Mouse (Mus musculus) cortical plate, adult 2 months (tissue): Measurements from ENCODE around the gene Furin.

ENCODE experiments used
- CTCF ChIP-seq: fragments of 200-500 bp; IDR thresholded peaks from 2 replicates; pipeline ENCODE4 v1.5.1; 2011; ENCODE audit warnings: mild to moderate bottlenecking, control low read depth, low read length; ENCODE audit not compliant: insufficient read depth; ENCODE audit errors: extremely low read depth
- POLR2A ChIP-seq: fragments of 200-500 bp; IDR thresholded peaks from 2 replicates; pipeline ENCODE4 v1.6.1; 2011; ENCODE audit warnings: mild to moderate bottlenecking, low read length, control low read depth; ENCODE audit not compliant: insufficient read depth; ENCODE audit errors: extremely low read depth

DNA sequence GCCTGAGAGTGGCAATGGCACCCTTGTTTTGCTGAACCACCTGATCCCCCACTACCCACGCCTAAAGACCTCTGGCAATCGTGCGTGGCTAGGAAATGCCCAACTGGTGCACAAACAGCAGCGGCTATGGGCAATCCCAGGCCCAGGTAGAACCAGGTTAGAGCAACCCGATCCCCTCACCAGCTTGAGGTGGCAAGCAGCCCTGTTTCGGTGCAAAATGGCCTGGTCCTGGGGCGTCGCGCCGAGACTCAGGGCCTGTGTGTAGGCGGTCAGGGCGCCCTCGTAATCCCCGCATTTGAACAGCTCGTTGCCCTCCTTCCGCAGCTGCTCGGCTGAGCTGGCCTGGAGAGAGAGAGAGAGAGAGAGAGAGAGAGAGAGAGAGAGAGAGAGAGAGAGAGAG, 65.9 kb downstream of the Furin start:
- no peak for TF ChIP-seq CTCF
- no peak for TF ChIP-seq POLR2A
